ENCODE assay signal across 1 mouse cellular context in the genomic region with DNA sequence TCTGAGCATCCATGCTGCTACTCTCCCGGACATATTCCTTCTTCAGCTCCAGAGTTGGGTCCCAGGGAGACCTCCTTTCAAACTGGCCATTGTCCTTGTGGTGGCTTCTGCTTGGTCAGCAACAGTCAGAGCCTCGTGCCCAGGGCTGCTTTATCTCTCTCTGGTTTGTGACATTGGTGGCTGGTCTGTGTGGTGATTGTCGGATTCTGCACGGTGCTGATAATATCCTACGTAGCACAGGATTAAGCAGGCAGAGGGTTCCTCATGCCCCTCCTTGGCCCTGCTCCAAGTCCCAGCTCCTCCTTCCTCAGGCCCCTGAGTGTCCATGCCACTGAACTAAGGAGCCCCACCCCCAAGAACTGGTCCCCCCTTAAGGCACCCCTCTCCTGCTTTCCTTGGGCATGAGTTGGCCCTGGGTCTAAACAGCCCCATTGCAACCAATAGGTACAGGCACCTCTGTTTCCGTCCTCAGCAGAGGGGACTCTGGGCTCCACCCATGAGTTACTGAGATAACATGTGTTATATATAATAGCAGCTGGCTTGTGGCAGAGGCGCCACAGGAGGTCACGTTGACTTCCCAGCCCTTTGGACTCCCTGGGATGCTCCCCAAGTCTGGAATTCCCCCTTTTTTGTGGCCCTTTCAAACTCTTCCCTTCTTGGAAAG.
TF ChIP-seq lines count a peak whose summit lies in the region.

No protein-coding gene starts in this region.

TF ChIP-seq in MEL, 35 proteins besides CTCF, POLR2A, EP300 and RAD21 (continued from another document):
- TF ChIP-seq CHD1 (IDR thresholded peaks at IDR 0.05; ENCODE audit: low read depth, low read length) (no peak), BHLHE40 (IDR thresholded peaks at IDR 0.05; ENCODE audit: borderline replicate concordance, low read depth, low read length) (peak; percentile 84), MYC (IDR thresholded peaks at IDR 0.05; ENCODE audit: low read depth, low read length) (0 out of 2 replicates have a peak, but pooled peaks have one; percentile 26), TAL1 (IDR thresholded peaks at IDR 0.05; ENCODE audit: low read length) (peak; percentile 77), RCOR1 (IDR thresholded peaks at IDR 0.05; ENCODE audit: low read depth, low read length) (peak; percentile 84), TCF12 (IDR thresholded peaks at IDR 0.05; ENCODE audit: low read depth, low read length) (peak; percentile 94), USF2 (IDR thresholded peaks at IDR 0.05; ENCODE audit: borderline replicate concordance in 1 of 2, insufficient read depth in 1 of 2, low read depth in 1 of 2, low read length in 2 of 2) (no peak)
